Mouse (Mus musculus) limb, embryonic 14.5 days (tissue): Measurements from ENCODE around the gene St3gal3. TPM values are rescaled to one million over a fixed set of nuclear protein-coding genes. Genes with fewer than 3 reads are reported as not detected.

Source experiments
- ATAC-seq: fragments of 200-750 bp; cut with Nextera tagmentation; 2 replicates; pipeline ENCODE4 v1.8.0; 2017; ENCODE audit warnings: low read depth, moderate number of reproducible peaks, moderate TSS enrichment; ENCODE audit not compliant: low FRiP score
- DNase-seq: peaks from one replicate; pipeline ENCODE4 v3.0.0-alpha.2; 2015; ENCODE audit warnings: low spot score
- H3K27ac ChIP-seq: fragments of 300-500 bp; sonication (generic); replicated peaks from 2 replicates; pipeline ENCODE4 v1.5.1; 2014; ENCODE audit warnings: low read depth, mild to moderate bottlenecking, low read length, moderate library complexity, mixed read lengths
- H3K27me3 ChIP-seq: fragments of 300-500 bp; sonication (generic); 2 replicates; pipeline ENCODE4 v1.6.1; 2014; ENCODE audit warnings: low read length, mixed read lengths; ENCODE audit not compliant: control insufficient read depth, insufficient read depth
- H3K36me3 ChIP-seq: fragments of 300-500 bp; sonication (generic); 2 replicates; pipeline ENCODE4 v1.6.1; 2014; ENCODE audit warnings: mild to moderate bottlenecking, low read length, moderate library complexity, mixed read lengths; ENCODE audit not compliant: control insufficient read depth, insufficient read depth
- H3K4me1 ChIP-seq: fragments of 300-500 bp; sonication (generic); 2 replicates; pipeline ENCODE4 v1.6.1; 2014; ENCODE audit warnings: antibody characterized with exemption, low read length, mixed read lengths; ENCODE audit not compliant: control insufficient read depth, insufficient read depth
- H3K4me2 ChIP-seq: fragments of 300-500 bp; sonication (generic); replicated peaks from 2 replicates; pipeline ENCODE4 v1.6.1; 2014; ENCODE audit warnings: low read depth, mild to moderate bottlenecking, low read length, moderate library complexity; ENCODE audit not compliant: severe bottlenecking
- H3K4me3 ChIP-seq: fragments of 300-500 bp; sonication (generic); replicated peaks from 2 replicates; pipeline ENCODE4 v1.5.1; 2014; ENCODE audit warnings: low read length
- H3K9ac ChIP-seq: fragments of 300-500 bp; sonication (generic); 2 replicates; pipeline ENCODE4 v1.6.1; 2014; ENCODE audit warnings: mild to moderate bottlenecking, low read depth, low read length, moderate library complexity; ENCODE audit not compliant: severe bottlenecking
- H3K9me3 ChIP-seq: fragments of 300-500 bp; sonication (generic); 2 replicates; pipeline ENCODE4 v1.6.1; 2016; ENCODE audit warnings: low read length; ENCODE audit not compliant: control insufficient read depth
- POLR2A ChIP-seq: fragments of 200-500 bp; IDR thresholded peaks from 2 replicates; pipeline ENCODE4 v1.8.0; 2012; ENCODE audit warnings: inconsistent platforms, mild to moderate bottlenecking, moderate library complexity, borderline replicate concordance; ENCODE audit not compliant: insufficient read depth, insufficient read length; ENCODE audit errors: extremely low read depth
- WGBS: fragments of 180-500 bp; shearing (Covaris S2); extraction: QIAGEN DNeasy Blood & Tissue Kit; methylation state at CpG from one replicate; pipeline ENCODE4 v1.1.7; 2014; 5-methylcytosine and 5-hydroxymethylcytosine counted together
- polyA plus RNA-seq, 2 experiments: library from polyadenylated mRNA; depleted of rRNA in 1 of 2; stranded (reverse) in 1 of 2; unstranded in 1 of 2; fragments of >200 nt; fragmentation: Nextera tagmentation in 1 of 2; extraction: Ambion mirVana in 1 of 2; gene quantifications; 2 replicates each; pipeline versions ENCODE4 v1.2.1 to v1.2.3; 2012 to 2014

St3gal3 gene
- polyA plus RNA-seq, 2 experiments, result 5.4 to 26.1 TPM

DNA sequence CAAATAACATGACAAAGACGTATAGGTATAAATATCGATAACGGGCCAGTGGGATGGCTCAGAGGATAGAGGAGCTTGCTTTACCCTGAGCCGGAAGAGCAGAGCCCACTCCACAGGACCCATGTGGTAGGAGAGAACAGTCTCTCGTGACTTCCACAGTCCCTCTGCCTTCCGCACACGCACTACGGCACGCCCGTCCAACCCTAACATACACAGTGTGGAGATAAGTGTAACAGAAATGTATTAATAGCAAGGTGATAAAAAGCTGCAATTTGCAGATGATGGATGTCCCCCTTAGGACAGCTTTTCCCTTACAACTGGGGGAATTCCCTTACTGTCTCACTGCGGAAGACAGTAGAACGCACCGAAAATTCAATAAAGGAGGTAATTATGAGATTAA, 25.1 kb downstream of the St3gal3 start:
- ATAC-seq, result no peak
- Histone ChIP-seq H3K4me3 (no peak overlapping the region), H3K27ac (no peak overlapping the region), H3K27me3 (no peaks in the 10 kb centered on the region), H3K4me2 (no peak overlapping the region), H3K4me1 (no peaks in the 10 kb centered on the region), H3K36me3 (peaks cover 9% of the 10 kb centered on the region; the same call in 1 of the 2 replicates), H3K9ac (no peak overlapping the region), H3K9me3 (peaks cover 7% of the 10 kb centered on the region; the same call in 1 of the 2 replicates)
- 79% methylated on average over 13 of the region's 13 CpGs for WGBS
- TF ChIP-seq POLR2A, result no peak
- peak; percentile 17 for DNase-seq

- no peak for TF ChIP-seq POLR2A
- H3K4me2 ChIP-seq, result no peak overlapping the region
- peaks cover 7% of the 10 kb centered on the region; the same call in 1 of the 2 replicates for H3K9me3 ChIP-seq
- H3K27me3 ChIP-seq, result no peaks in the 10 kb centered on the region
- DNase-seq (no peak), ATAC-seq (no peak)
- no peaks in the 10 kb centered on the region for H3K4me1 ChIP-seq
- H3K36me3 ChIP-seq, result peaks cover 12% of the 10 kb centered on the region; the same call in 1 of the 2 replicates
- WGBS, result 54% methylated on average over 7 of the region's 7 CpGs
- no peak overlapping the region for H3K27ac ChIP-seq
- 0 out of 2 replicates have a peak overlapping the region, but pooled peaks have one; percentile 34 for H3K9ac ChIP-seq
- H3K4me3 ChIP-seq, result no peak overlapping the region
These were observed 25.9 kb downstream of the St3gal3 start for GRCm38 (mm10) chr4:118108779-118109178.

DNA sequence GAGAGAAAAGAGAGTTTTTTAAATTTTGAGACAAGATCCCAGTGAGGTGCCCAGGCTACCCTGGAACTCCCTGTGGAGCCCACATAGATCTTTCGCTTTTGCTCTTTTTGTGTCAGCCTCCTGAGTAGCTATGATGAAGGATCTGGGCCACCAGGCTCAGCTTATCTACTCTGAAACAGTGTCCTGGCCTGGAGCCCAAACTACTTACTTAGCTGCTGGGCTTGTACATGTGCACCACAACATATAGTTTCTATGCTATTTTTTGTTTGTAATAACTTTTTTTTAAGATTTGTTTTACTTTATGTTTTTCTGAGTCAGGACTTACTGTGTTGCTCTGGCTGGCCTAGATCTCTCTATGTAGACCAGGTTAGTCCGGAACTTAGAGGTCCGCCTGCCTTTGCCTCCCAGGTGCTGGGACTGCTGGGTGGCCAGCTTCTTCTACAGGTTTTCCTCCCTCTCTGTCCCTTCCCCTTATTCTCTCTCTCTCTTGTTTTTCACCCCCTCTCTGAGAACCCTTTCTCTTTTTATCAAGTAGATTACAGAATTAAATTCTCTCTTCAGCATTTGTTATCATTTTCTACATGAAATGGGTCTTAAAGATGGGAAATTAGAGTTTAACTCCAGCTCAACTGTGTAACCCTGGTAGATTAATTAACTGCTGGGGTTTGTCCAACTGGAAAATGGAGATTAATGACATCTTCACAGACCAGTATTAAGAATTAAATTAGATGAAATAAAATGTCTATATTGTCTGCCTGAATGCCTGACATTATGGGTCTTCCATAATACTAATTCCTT, 29.3 kb downstream of the St3gal3 start:
- no peak overlapping the region for H3K9ac ChIP-seq
- no peaks in the 10 kb centered on the region for H3K9me3 ChIP-seq
- no peak for DNase-seq
- 97% methylated on average over 3 of the region's 3 CpGs for WGBS
- ATAC-seq, result no peak
- H3K4me2 ChIP-seq, result no peak overlapping the region
- H3K27me3 ChIP-seq, result no peaks in the 10 kb centered on the region
- TF ChIP-seq POLR2A, result no peak
- peaks cover 13% of the 10 kb centered on the region; the same call in 1 of the 2 replicates for H3K36me3 ChIP-seq
- H3K4me3 ChIP-seq, result no peak overlapping the region
- no peaks in the 10 kb centered on the region for H3K4me1 ChIP-seq
- H3K27ac ChIP-seq, result no peak overlapping the region

GRCm38 (mm10) chr4:118103280-118103830, 31.4 kb downstream of the St3gal3 start:
- no peak for ATAC-seq
- DNase-seq, result no peak
- Histone ChIP-seq H3K36me3 (peaks cover 18% of the 10 kb centered on the region), H3K4me3 (no peak overlapping the region), H3K27me3 (no peaks in the 10 kb centered on the region), H3K4me1 (no peaks in the 10 kb centered on the region), H3K4me2 (no peak overlapping the region), H3K9ac (no peak overlapping the region), H3K9me3 (no peaks in the 10 kb centered on the region), H3K27ac (no peak overlapping the region)
- WGBS, result 84% methylated on average over 8 of the region's 8 CpGs
- no peak for TF ChIP-seq POLR2A

GRCm38 (mm10) chr4:118101497-118101896, 33.2 kb downstream of the St3gal3 start:
- no peak for ATAC-seq
- 85% methylated on average over 6 of the region's 6 CpGs for WGBS

More at GRCm38 (mm10) chr4:118101497-118101896, 33.2 kb downstream of the St3gal3 start:
- no peaks in the 10 kb centered on the region for H3K9me3 ChIP-seq
- no peak overlapping the region for H3K4me3 ChIP-seq
- H3K27me3 ChIP-seq, result no peaks in the 10 kb centered on the region
- no peak overlapping the region for H3K27ac ChIP-seq
- no peak for TF ChIP-seq POLR2A
- H3K36me3 ChIP-seq, result peaks cover 8% of the 10 kb centered on the region; the same call in 1 of the 2 replicates
- no peak overlapping the region for H3K4me2 ChIP-seq
- DNase-seq, result no peak
- no peak overlapping the region for H3K9ac ChIP-seq
- no peaks in the 10 kb centered on the region for H3K4me1 ChIP-seq
